Mouse (Mus musculus): ENCODE results near the gene Lima1.

GRCm38 (mm10) chr15:99778148-99778547 is 97.1 kb downstream of the Lima1 start:
- TF ChIP-seq EP300 (IDR thresholded peaks at IDR 0.05) (no peak), CTCF (IDR thresholded peaks at IDR 0.05) (peak; percentile 83)
